Mouse (Mus musculus) cerebellum, adult 9-10 months (tissue): ENCODE results near the gene Ppp1ca.

Experiments used
- DNase-seq: peaks from one replicate; pipeline ENCODE4 v3.0.0; 2022

Gene Ppp1ca

GRCm38 (mm10) chr19:4214771-4215450 is 23.0 kb downstream of the Ppp1ca start:
- no peak for DNase-seq

GRCm38 (mm10) chr19:4215451-4215840 is 23.6 kb downstream of the Ppp1ca start:
- no peak for DNase-seq

GRCm38 (mm10) chr19:4216041-4216685 is 24.3 kb downstream of the Ppp1ca start:
- DNase-seq = no peak

GRCm38 (mm10) chr19:4217140-4217539 is 25.3 kb downstream of the Ppp1ca start:
- DNase-seq = no peak

- DNase-seq = no peak
These were observed 26.0 kb downstream of the Ppp1ca start for GRCm38 (mm10) chr19:4217855-4218254.

- DNase-seq = no peak
These were observed 26.4 kb downstream of the Ppp1ca start for GRCm38 (mm10) chr19:4218293-4218692.

- DNase-seq = no peak
These were observed 26.9 kb downstream of the Ppp1ca start for GRCm38 (mm10) chr19:4218784-4219183.

GRCm38 (mm10) chr19:4219943-4220342 is 28.1 kb downstream of the Ppp1ca start:
- DNase-seq = no peak

- DNase-seq = no peak
These were observed 28.6 kb downstream of the Ppp1ca start for GRCm38 (mm10) chr19:4220416-4220815.

GRCm38 (mm10) chr19:4220957-4221743 is 29.3 kb downstream of the Ppp1ca start:
- DNase-seq = no peak

GRCm38 (mm10) chr19:4222165-4222564 is 30.3 kb downstream of the Ppp1ca start:
- no peak for DNase-seq

GRCm38 (mm10) chr19:4226779-4227178 is 34.9 kb downstream of the Ppp1ca start:
- DNase-seq = no peak

GRCm38 (mm10) chr19:4227446-4227845 is 35.6 kb downstream of the Ppp1ca start:
- DNase-seq = no peak

- DNase-seq = peak; percentile 83
These were observed 36.2 kb downstream of the Ppp1ca start for GRCm38 (mm10) chr19:4227894-4228678.

GRCm38 (mm10) chr19:4228891-4229290 is 37.0 kb downstream of the Ppp1ca start:
- DNase-seq = no peak

GRCm38 (mm10) chr19:4229451-4230076 is 37.7 kb downstream of the Ppp1ca start:
- DNase-seq = no peak

- no peak for DNase-seq
These were observed 38.5 kb downstream of the Ppp1ca start for GRCm38 (mm10) chr19:4230415-4230814.

GRCm38 (mm10) chr19:4231253-4232185 is 39.7 kb downstream of the Ppp1ca start, which contains the start of gene Pold4:
Gene Pold4 (plus strand): TSS chr19:4231899.
- DNase-seq = peak; percentile 99

GRCm38 (mm10) chr19:4232186-4232572 is 40.3 kb downstream of the Ppp1ca start:
- no peak for DNase-seq

- no peak for DNase-seq
These were observed 40.8 kb downstream of the Ppp1ca start for GRCm38 (mm10) chr19:4232651-4233050.

GRCm38 (mm10) chr19:4234548-4234947 is 42.7 kb downstream of the Ppp1ca start:
- no peak for DNase-seq
